8 mouse cellular contexts compared by ENCODE assay signal in the genomic region with DNA sequence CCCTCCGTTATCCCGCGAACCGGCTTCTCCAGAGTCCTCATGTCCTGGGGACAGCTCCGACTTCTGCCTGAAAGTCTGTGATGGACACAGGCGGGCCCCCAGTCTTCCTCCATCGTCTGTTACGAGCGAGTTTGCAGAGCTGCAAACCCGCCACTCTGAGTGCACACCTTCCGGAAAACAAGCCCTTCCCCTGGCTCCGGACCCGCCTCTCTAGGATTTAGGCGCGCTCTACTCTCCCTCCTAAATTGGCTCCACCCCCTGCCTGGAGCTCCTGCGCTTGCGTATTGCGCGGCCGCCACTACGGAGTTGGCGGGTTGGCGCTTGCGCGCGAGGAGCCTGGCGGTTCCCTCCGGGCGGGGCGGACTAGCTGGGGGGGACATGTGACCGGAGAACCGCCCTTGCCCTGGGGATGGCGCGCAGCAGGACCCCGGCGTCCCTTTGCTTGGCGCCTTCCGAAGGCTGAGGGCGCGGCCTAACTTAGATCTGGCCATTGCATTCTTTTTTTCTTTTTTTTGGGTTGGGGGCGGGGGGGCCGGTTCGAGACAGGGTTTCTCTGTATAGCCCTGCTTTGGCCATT. TPM values are rescaled to one million over a fixed set of nuclear protein-coding genes. Genes with fewer than 3 reads are reported as not detected.
DNase-seq lines count a peak whose midpoint lies in the region; ATAC-seq lines count a peak whose summit lies in the region.

No protein-coding gene starts in this region.

- H3K9me3 ChIP-seq in forebrain, embryonic 15.5 days = no peaks in the 10 kb centered on the region
- no peaks in the 10 kb centered on the region for H3K9me3 ChIP-seq in neural tube, embryonic 14.5 days (ENCODE audit: control insufficient read depth, low read length)

- peaks cover 44% of the 10 kb centered on the region for H3K4me1 ChIP-seq in forebrain, embryonic 15.5 days
- peaks cover 15% of the 10 kb centered on the region for H3K4me1 ChIP-seq in neural tube, embryonic 14.5 days (ENCODE audit: control insufficient read depth, insufficient read depth, low read length)

- peak overlapping the region; percentile 58 for H3K9ac ChIP-seq in forebrain, embryonic 15.5 days (replicated peaks)
- H3K9ac ChIP-seq in neural tube, embryonic 14.5 days (replicated peaks; ENCODE audit: low read depth, low read length) = peak overlapping the region; percentile 46

- peak overlapping the region; percentile 58 for H3K4me3 ChIP-seq in forebrain, embryonic 15.5 days
- peak overlapping the region; percentile 50 for H3K4me3 ChIP-seq in neural tube, embryonic 14.5 days (ENCODE audit: low read depth, low read length)

- peak; percentile 81 for DNase-seq in MEL-GATA-1-ER (ENCODE audit: extremely low read depth, low read depth)
- DNase-seq in cerebellum, adult 18-20 months = peak; percentile 95 to 97
- DNase-seq in heart, postnatal 25 days (ENCODE audit: low spot score) = peak; percentile 95
- DNase-seq in layer of hippocampus, adult 11-12 months (ENCODE audit: low spot score) = peak; percentile 93
- DNase-seq in lung, adult 18-20 months = peak; percentile 97
- peak; percentile 96 for DNase-seq in testis, postnatal 10 days (ENCODE audit: low spot score)

- ATAC-seq in forebrain, embryonic 15.5 days (replicated peaks) = peak; percentile 96
- peak; percentile 95 for ATAC-seq in neural tube, embryonic 14.5 days (ENCODE audit: low read depth)

- no peaks in the 10 kb centered on the region for H3K27me3 ChIP-seq in forebrain, embryonic 15.5 days
- H3K27me3 ChIP-seq in neural tube, embryonic 14.5 days (ENCODE audit: control insufficient read depth, insufficient read depth, low read length) = no peaks in the 10 kb centered on the region

- H3K4me2 ChIP-seq in forebrain, embryonic 15.5 days (replicated peaks) = peak overlapping the region; percentile 89
- peak overlapping the region; percentile 62 for H3K4me2 ChIP-seq in neural tube, embryonic 14.5 days (ENCODE audit: low read depth, low read length)

- peaks cover 12% of the 10 kb centered on the region; the same call in 1 of the 2 replicates for H3K36me3 ChIP-seq in forebrain, embryonic 15.5 days
- 0 out of 2 replicates have a peak, but pooled peaks cover 3% of the 10 kb centered on the region for H3K36me3 ChIP-seq in neural tube, embryonic 14.5 days (ENCODE audit: control insufficient read depth, insufficient read depth, low read length)

- peak overlapping the region; percentile 94 for H3K27ac ChIP-seq in forebrain, embryonic 15.5 days (replicated peaks)
- peak overlapping the region; percentile 85 for H3K27ac ChIP-seq in neural tube, embryonic 14.5 days (ENCODE audit: low read depth, low read length)

- intact Hi-C loops in heart, postnatal 25 days (cut with DNase I) = no loop called here

- under 1% methylated on average over 43 of the region's 43 CpGs for WGBS in forebrain, embryonic 15.5 days
- under 1% methylated on average over 43 of the region's 43 CpGs for WGBS in neural tube, embryonic 14.5 days

RNA-seq across cellular contexts. Expression of gene Fbxo5, which starts 0.4 kb away (rescaled TPM):
- 36.2 and 39.2 TPM in 2 replicates for polyA plus RNA-seq in forebrain, embryonic 15.5 days (2015; fragmentation: Nextera tagmentation; extraction: Ambion mirVana)
- total RNA-seq in heart, postnatal 25 days (2021) = 1 to 10 TPM in 1 of 2 experiments, under 1 TPM in 1; 0.55 to 1.9 TPM
- polyA plus RNA-seq in neural tube, embryonic 14.5 days (2014; fragmentation: Nextera tagmentation; extraction: Ambion mirVana) = 6.2 and 7.4 TPM in 2 replicates

RNA-seq across cellular contexts. Expression of gene Mtrf1l, which starts 17.9 kb away (rescaled TPM):
- polyA plus RNA-seq in forebrain, embryonic 15.5 days (2015; fragmentation: Nextera tagmentation; extraction: Ambion mirVana) = 11.4 and 12.7 TPM in 2 replicates
- total RNA-seq in heart, postnatal 25 days (2021) = 10 to 100 TPM in 1 of 2 experiments, 1 to 10 TPM in 1; 9.1 to 10.4 TPM
- 11.4 and 13.1 TPM in 2 replicates for polyA plus RNA-seq in neural tube, embryonic 14.5 days (2014; fragmentation: Nextera tagmentation; extraction: Ambion mirVana)

Comparison
In these comparisons a context has a peak if more than half of its experiments do, and no peak if none do; other contexts are left out.
1. Peak in every context shown above with its lines: DNase-seq, ATAC-seq, H3K4me3 ChIP-seq and H3K27ac ChIP-seq.